Mouse (Mus musculus): ENCODE data around the gene Rab20. TPM values are rescaled to one million over a fixed set of nuclear protein-coding genes. Genes with fewer than 3 reads are reported as not detected.
A peak's percentile ranks its signal among the peaks of the same experiment; 100 is the strongest.

Rab20 gene
- polyA plus RNA-seq, 1 experiment from 2014 or later, result 1.5 TPM

DNA sequence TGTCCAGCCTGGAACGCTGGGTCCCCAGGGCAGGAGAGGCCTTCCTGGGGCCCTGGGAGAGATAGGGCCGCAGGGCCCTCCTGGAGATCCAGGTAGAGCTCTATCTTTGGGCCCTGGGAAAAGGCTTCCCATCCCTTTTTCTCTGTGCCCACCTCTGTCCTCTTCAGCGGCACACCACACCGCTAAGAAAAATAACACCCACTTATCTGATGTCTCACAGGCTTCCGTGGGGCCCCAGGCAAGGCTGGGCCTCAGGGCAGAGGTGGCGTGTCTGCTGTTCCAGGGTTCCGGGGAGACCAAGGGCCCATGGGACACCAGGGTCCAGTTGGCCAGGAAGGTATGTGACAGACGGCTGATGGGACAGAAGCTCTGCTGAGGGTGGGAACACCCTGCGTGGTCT lies 34.9 kb downstream of the Rab20 start:
- no peaks in the 10 kb centered on the region for H3K4me1 ChIP-seq (ENCODE audit: control insufficient read depth, insufficient read depth, low read length)
- H3K4me3 ChIP-seq (ENCODE audit: low read depth, low read length), result no peak overlapping the region
- no peaks in the 10 kb centered on the region for H3K9me3 ChIP-seq (ENCODE audit: control insufficient read depth, low read length)
- H3K27ac ChIP-seq (ENCODE audit: low read depth, low read length), result no peak overlapping the region
- H3K4me2 ChIP-seq (ENCODE audit: low read depth), result no peak overlapping the region
- H3K36me3 ChIP-seq (ENCODE audit: control insufficient read depth, insufficient read depth, low read length), result peaks cover under 1% of the 10 kb centered on the region; the same call in 1 of the 2 replicates
- 89% methylated on average over 9 of the region's 9 CpGs for WGBS
- DNase-seq (ENCODE audit: low spot score) (no peak), ATAC-seq (ENCODE audit: insufficient read depth, low FRiP score, low TSS enrichment) (no peak)
- H3K9ac ChIP-seq (ENCODE audit: low read length), result no peak overlapping the region
- no peaks in the 10 kb centered on the region for H3K27me3 ChIP-seq (ENCODE audit: control insufficient read depth, insufficient read depth, low read length)

DNA sequence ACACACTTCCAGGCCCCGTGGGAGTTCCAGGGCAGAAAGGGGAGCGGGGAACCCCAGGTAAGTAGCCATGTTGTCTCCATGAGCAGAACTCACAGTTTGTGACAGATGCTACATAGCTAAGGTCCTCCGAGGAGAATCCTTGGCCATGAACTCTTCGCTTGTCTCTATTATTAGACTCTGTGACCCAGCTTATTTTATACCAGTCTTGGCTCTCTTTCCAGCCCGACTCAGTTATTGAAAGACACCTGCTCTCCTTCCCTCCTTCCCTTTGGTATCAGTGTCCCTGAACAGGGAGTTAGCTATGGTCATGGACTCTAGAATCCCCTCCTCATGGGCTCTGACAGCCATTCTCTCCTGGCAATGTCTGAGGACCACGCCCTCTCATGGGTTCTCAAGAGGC lies 37.2 kb downstream of the Rab20 start:
- Histone ChIP-seq H3K9ac (ENCODE audit: low read length) (no peak overlapping the region), H3K27ac (ENCODE audit: low read depth, low read length) (no peak overlapping the region), H3K4me3 (ENCODE audit: low read depth, low read length) (no peak overlapping the region), H3K27me3 (ENCODE audit: control insufficient read depth, insufficient read depth, low read length) (no peaks in the 10 kb centered on the region), H3K4me1 (ENCODE audit: control insufficient read depth, insufficient read depth, low read length) (no peaks in the 10 kb centered on the region), H3K4me2 (ENCODE audit: low read depth) (no peak overlapping the region), H3K9me3 (ENCODE audit: control insufficient read depth, low read length) (no peaks in the 10 kb centered on the region), H3K36me3 (ENCODE audit: control insufficient read depth, insufficient read depth, low read length) (no peaks in the 10 kb centered on the region; the same call in 1 of the 2 replicates)
- 95% methylated on average over 6 of the region's 6 CpGs for whole genome bisulfite sequencing
- DNase-seq (ENCODE audit: low spot score), result no peak
- no peak for ATAC-seq (ENCODE audit: insufficient read depth, low FRiP score, low TSS enrichment)

DNA sequence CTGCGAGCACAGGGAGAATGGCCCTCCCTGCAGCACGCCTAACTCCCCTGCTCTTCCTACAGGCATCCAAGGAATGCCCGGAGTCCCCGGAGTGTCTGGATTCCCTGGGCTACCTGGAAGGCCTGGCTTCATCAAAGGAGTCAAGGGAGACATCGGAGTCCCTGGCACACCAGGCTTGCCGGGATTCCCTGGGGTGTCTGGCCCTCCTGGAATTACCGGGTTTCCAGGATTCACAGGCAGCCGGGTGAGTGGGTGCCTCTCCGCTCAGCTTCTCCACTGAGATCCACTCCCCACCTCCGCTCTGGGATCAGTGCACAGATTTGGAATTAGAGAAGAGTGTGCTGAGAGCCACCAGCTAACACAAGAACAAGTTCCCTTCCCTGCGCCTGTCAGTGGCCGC lies 40.6 kb downstream of the Rab20 start:
- no peak for DNase-seq (ENCODE audit: low spot score)
- WGBS, result 53% methylated on average over 12 of the region's 12 CpGs

DNA sequence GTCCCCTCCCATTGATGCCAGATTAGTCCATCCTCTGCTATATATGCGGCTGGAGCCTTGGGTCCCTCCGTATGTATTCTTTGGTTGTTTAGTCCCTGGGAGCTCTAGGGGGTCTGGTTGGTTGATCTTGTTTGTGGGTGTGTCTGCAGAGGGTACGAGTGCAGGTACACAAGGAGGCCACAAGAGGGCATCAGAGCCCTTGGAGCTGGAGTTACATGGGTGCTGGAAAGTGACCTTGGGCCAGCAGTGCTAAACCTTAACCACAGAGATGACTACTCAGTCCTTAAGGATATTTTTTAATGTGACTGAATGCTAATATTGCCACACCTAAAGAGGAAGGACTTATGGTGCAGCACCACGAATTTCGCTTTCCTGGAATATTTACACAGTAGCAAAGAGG lies 47.8 kb downstream of the Rab20 start:
- WGBS, result 50% methylated on average over 5 of the region's 5 CpGs

More for the DNA sequence above, 40.6 kb downstream of the Rab20 start:
- H3K9me3 ChIP-seq (ENCODE audit: control insufficient read depth, low read length), result no peaks in the 10 kb centered on the region
- no peaks in the 10 kb centered on the region; the same call in none of the 2 replicates for H3K36me3 ChIP-seq (ENCODE audit: control insufficient read depth, insufficient read depth, low read length)
- no peak overlapping the region for H3K4me2 ChIP-seq (ENCODE audit: low read depth)
- H3K27me3 ChIP-seq (ENCODE audit: control insufficient read depth, insufficient read depth, low read length), result no peaks in the 10 kb centered on the region
- no peak overlapping the region for H3K27ac ChIP-seq (ENCODE audit: low read depth, low read length)
- no peak for ATAC-seq (ENCODE audit: insufficient read depth, low FRiP score, low TSS enrichment)
- H3K4me1 ChIP-seq (ENCODE audit: control insufficient read depth, insufficient read depth, low read length), result no peaks in the 10 kb centered on the region
- no peak overlapping the region for H3K9ac ChIP-seq (ENCODE audit: low read length)
- no peak overlapping the region for H3K4me3 ChIP-seq (ENCODE audit: low read depth, low read length)

DNA sequence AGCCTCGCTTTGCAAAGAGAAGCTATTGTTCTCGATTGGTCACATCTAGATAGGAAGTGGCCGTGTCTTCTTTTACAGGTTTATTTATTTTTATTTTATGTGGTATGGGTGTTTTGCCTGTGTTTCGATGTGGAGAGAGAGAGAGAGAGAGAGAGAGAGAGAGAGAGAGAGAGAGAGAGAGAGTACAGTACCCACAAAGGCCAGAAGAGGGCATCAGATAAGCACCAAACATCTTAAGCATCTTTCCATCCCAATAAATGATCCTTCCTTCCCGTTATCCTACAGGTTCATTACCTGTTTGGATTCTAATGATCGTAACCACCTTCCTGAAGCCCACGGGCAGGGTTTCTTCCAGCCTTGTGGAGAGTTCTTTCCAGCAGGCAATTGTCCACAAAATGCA lies 55.4 kb downstream of the Rab20 start:
- ATAC-seq (ENCODE audit: insufficient read depth, low FRiP score, low TSS enrichment), result no peak
- no peak overlapping the region for H3K27ac ChIP-seq (ENCODE audit: low read depth, low read length)
- WGBS, result 69% methylated on average over 7 of the region's 7 CpGs
- H3K4me2 ChIP-seq (ENCODE audit: low read depth), result no peak overlapping the region
- no peaks in the 10 kb centered on the region; the same call in 1 of the 2 replicates for H3K36me3 ChIP-seq (ENCODE audit: control insufficient read depth, insufficient read depth, low read length)
- no peaks in the 10 kb centered on the region for H3K27me3 ChIP-seq (ENCODE audit: control insufficient read depth, insufficient read depth, low read length)
- no peak for DNase-seq (ENCODE audit: low spot score)
- no peaks in the 10 kb centered on the region for H3K9me3 ChIP-seq (ENCODE audit: control insufficient read depth, low read length)
- no peak overlapping the region for H3K9ac ChIP-seq (ENCODE audit: low read length)
- no peaks in the 10 kb centered on the region for H3K4me1 ChIP-seq (ENCODE audit: control insufficient read depth, insufficient read depth, low read length)
- no peak overlapping the region for H3K4me3 ChIP-seq (ENCODE audit: low read depth, low read length)

More for the DNA sequence above, 47.8 kb downstream of the Rab20 start:
- H3K4me3 ChIP-seq (ENCODE audit: low read depth, low read length), result no peak overlapping the region
- DNase-seq (ENCODE audit: low spot score), result no peak
- no peak overlapping the region for H3K4me2 ChIP-seq (ENCODE audit: low read depth)
- ATAC-seq (ENCODE audit: insufficient read depth, low FRiP score, low TSS enrichment), result no peak
- H3K9ac ChIP-seq (ENCODE audit: low read length), result no peak overlapping the region
- no peaks in the 10 kb centered on the region for H3K9me3 ChIP-seq (ENCODE audit: control insufficient read depth, low read length)
- H3K27ac ChIP-seq (ENCODE audit: low read depth, low read length), result no peak overlapping the region
- H3K27me3 ChIP-seq (ENCODE audit: control insufficient read depth, insufficient read depth, low read length), result no peaks in the 10 kb centered on the region
- no peaks in the 10 kb centered on the region; the same call in 1 of the 2 replicates for H3K36me3 ChIP-seq (ENCODE audit: control insufficient read depth, insufficient read depth, low read length)
- H3K4me1 ChIP-seq (ENCODE audit: control insufficient read depth, insufficient read depth, low read length), result no peaks in the 10 kb centered on the region

DNA sequence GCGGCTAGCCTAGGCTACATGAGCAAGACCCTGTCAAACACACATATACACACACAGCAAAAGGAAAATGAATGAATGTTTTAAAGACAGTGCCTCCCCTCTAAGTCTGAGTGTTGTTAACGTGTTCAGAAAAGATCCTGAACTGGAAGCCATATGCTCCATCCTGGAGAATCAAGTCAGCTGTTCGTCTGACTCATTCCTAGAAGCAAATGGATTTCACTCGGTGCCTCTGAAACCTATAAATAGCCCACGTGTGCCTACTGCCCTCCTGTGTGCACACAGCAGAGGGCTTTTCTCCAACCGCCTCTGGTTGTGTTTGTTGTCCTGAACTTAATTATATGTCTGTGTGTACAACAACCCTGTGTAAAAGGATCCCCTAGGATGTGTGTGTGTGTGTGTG lies 56.5 kb downstream of the Rab20 start:
- Histone ChIP-seq H3K9me3 (ENCODE audit: control insufficient read depth, low read length) (no peaks in the 10 kb centered on the region), H3K9ac (ENCODE audit: low read length) (no peak overlapping the region), H3K36me3 (ENCODE audit: control insufficient read depth, insufficient read depth, low read length) (no peaks in the 10 kb centered on the region; the same call in 1 of the 2 replicates), H3K27me3 (ENCODE audit: control insufficient read depth, insufficient read depth, low read length) (no peaks in the 10 kb centered on the region), H3K4me1 (ENCODE audit: control insufficient read depth, insufficient read depth, low read length) (no peaks in the 10 kb centered on the region), H3K4me2 (ENCODE audit: low read depth) (no peak overlapping the region), H3K4me3 (ENCODE audit: low read depth, low read length) (no peak overlapping the region), H3K27ac (ENCODE audit: low read depth, low read length) (no peak overlapping the region)
- ATAC-seq (ENCODE audit: insufficient read depth, low FRiP score, low TSS enrichment) (no peak), DNase-seq (ENCODE audit: low spot score) (no peak)
- 84% methylated on average over 6 of the region's 6 CpGs for WGBS

DNA sequence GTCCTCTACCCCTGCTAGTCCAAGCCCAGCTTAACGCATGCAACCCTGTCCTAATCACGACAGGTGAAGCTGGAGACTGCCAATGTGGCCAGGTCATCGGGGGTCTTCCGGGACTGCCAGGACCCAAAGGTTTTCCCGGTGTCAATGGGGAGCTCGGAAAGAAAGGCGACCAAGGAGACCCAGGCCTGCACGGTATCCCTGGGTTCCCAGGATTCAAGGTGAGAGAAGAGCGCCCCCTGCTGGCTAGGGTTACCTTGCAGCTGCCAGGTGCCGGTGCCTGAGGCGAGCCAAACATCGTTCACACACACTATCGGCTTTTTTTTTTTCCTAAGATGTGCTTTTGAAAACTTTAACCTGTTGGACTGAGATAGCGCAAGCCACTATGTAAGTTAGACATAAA lies 57.4 kb downstream of the Rab20 start:
- no peak overlapping the region for H3K9ac ChIP-seq (ENCODE audit: low read length)
- 54% methylated on average over 14 of the region's 14 CpGs for WGBS
- no peaks in the 10 kb centered on the region for H3K27me3 ChIP-seq (ENCODE audit: control insufficient read depth, insufficient read depth, low read length)
- no peaks in the 10 kb centered on the region; the same call in 1 of the 2 replicates for H3K36me3 ChIP-seq (ENCODE audit: control insufficient read depth, insufficient read depth, low read length)
- DNase-seq (ENCODE audit: low spot score) (peak; percentile 53), ATAC-seq (ENCODE audit: insufficient read depth, low FRiP score, low TSS enrichment) (no peak)
- no peak overlapping the region for H3K4me2 ChIP-seq (ENCODE audit: low read depth)
- H3K4me3 ChIP-seq (ENCODE audit: low read depth, low read length), result no peak overlapping the region
- H3K4me1 ChIP-seq (ENCODE audit: control insufficient read depth, insufficient read depth, low read length), result no peaks in the 10 kb centered on the region
- H3K9me3 ChIP-seq (ENCODE audit: control insufficient read depth, low read length), result no peaks in the 10 kb centered on the region
- H3K27ac ChIP-seq (ENCODE audit: low read depth, low read length), result no peak overlapping the region

DNA sequence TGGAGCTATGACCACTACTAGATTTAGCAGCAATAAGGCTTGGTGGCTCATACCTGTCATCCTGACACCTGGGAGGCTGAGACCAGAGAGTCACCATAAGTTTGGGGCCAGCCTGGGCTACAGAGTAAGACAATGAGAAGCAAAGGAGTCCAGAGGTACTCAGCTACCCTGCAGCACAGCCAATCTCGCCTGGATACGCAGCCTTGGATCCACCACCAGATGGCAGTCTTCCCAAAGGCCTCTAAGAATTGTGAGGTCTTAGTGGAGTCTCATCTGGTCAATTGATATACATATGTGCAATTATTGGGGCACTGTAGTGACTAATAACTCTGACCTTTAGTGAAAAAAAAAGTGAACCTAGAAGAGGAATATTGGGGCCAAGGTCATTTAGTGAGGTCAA lies 58.9 kb downstream of the Rab20 start:
- Histone ChIP-seq H3K9me3 (ENCODE audit: control insufficient read depth, low read length) (no peaks in the 10 kb centered on the region), H3K9ac (ENCODE audit: low read length) (no peak overlapping the region), H3K4me2 (ENCODE audit: low read depth) (no peak overlapping the region), H3K27me3 (ENCODE audit: control insufficient read depth, insufficient read depth, low read length) (no peaks in the 10 kb centered on the region), H3K4me1 (ENCODE audit: control insufficient read depth, insufficient read depth, low read length) (peaks cover under 1% of the 10 kb centered on the region; the same call in 1 of the 2 replicates), H3K4me3 (ENCODE audit: low read depth, low read length) (no peak overlapping the region), H3K27ac (ENCODE audit: low read depth, low read length) (no peak overlapping the region), H3K36me3 (ENCODE audit: control insufficient read depth, insufficient read depth, low read length) (no peaks in the 10 kb centered on the region)
- 15% methylated on average over 2 of the region's 2 CpGs for WGBS
- DNase-seq (ENCODE audit: low spot score) (peak; percentile 70), ATAC-seq (ENCODE audit: insufficient read depth, low FRiP score, low TSS enrichment) (peak; percentile 41; the same call in 1 of the 2 replicates)

DNA sequence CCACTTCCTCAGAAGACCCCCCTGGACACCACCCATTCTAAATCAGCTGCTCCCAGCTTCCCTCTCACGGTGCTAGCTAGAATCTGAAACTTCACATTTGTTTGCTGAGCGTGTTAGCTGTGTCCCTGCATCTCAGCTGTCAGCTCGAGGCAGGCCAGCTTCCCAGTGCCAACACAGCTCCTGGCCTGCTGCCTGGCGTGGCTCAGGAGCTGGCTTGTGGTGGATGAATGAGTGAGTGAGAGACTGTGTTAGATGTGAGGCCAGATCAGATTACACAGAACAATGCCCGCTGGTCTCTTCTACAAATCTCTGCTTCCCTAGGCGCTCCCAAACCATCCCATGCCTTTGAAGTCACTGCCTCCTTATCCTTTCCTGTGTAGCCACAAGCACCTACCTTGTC lies 59.3 kb downstream of the Rab20 start:
- ATAC-seq (ENCODE audit: insufficient read depth, low FRiP score, low TSS enrichment) (no peak), DNase-seq (ENCODE audit: low spot score) (no peak)
- H3K9me3 ChIP-seq (ENCODE audit: control insufficient read depth, low read length), result no peaks in the 10 kb centered on the region
- no peak overlapping the region for H3K9ac ChIP-seq (ENCODE audit: low read length)
- H3K27ac ChIP-seq (ENCODE audit: low read depth, low read length), result no peak overlapping the region
- no peak overlapping the region for H3K4me2 ChIP-seq (ENCODE audit: low read depth)
- no peaks in the 10 kb centered on the region for H3K36me3 ChIP-seq (ENCODE audit: control insufficient read depth, insufficient read depth, low read length)
- H3K27me3 ChIP-seq (ENCODE audit: control insufficient read depth, insufficient read depth, low read length), result no peaks in the 10 kb centered on the region
- WGBS, result 48% methylated on average over 6 of the region's 6 CpGs
- peaks cover 4% of the 10 kb centered on the region; the same call in 1 of the 2 replicates for H3K4me1 ChIP-seq (ENCODE audit: control insufficient read depth, insufficient read depth, low read length)
- H3K4me3 ChIP-seq (ENCODE audit: low read depth, low read length), result no peak overlapping the region
